Mouse (Mus musculus): ENCODE data around the gene Tenm4. TPM values are rescaled to one million over a fixed set of nuclear protein-coding genes. Genes with fewer than 3 reads are reported as not detected.

Gene Tenm4
- total RNA-seq, 1 experiment: 38.9 TPM

- Histone ChIP-seq H3K4me1 (ENCODE audit: control insufficient read depth in 2 of 2, insufficient read depth in 2 of 2, low read length in 2 of 2, poor library complexity in 1 of 2) (no peaks in the 10 kb centered on the region), H3K9ac (ENCODE audit: insufficient read depth, low read depth, low read length, poor library complexity, severe bottlenecking) (no peak overlapping the region), H3K36me3 (ENCODE audit: control insufficient read depth, insufficient read depth, low read length, poor library complexity, severe bottlenecking) (no peaks in the 10 kb centered on the region), H3K4me3 (ENCODE audit: insufficient read depth in 1 of 2, low read depth in 1 of 2, low read length in 2 of 2, poor library complexity in 1 of 2, severe bottlenecking in 1 of 2) (no peak overlapping the region), H3K9me3 (ENCODE audit: control insufficient read depth, insufficient read depth, low read depth, low read length) (no peaks in the 10 kb centered on the region), H3K27ac (ENCODE audit: insufficient read depth, low read depth, low read length, poor library complexity, severe bottlenecking) (no peak overlapping the region)
- DNase-seq (ENCODE audit: low read depth, low spot score): no peak
- TF ChIP-seq HCFC1 (IDR thresholded peaks at IDR 0.05; ENCODE audit: borderline replicate concordance, insufficient read depth, low read length): no peak
- no peak for TF ChIP-seq ZC3H11A (IDR thresholded peaks at IDR 0.05; ENCODE audit: borderline replicate concordance, low read depth, low read length)
- TF ChIP-seq MAFK (IDR thresholded peaks at IDR 0.05; ENCODE audit: insufficient read depth, low read depth, low read length): no peak
- no peak for TF ChIP-seq ZNF384 (IDR thresholded peaks at IDR 0.05; ENCODE audit: low read depth, low read length)
- no peak for TF ChIP-seq CHD2 (IDR thresholded peaks at IDR 0.05; ENCODE audit: low read depth, low read length)
- in situ Hi-C loops (cut with MboI; ENCODE audit: low sequenced_read_pairs in 2 of 2, unreplicated experiment in 2 of 2): no loop called here
Observed at GRCm38 (mm10) chr7:96605316-96605715, 434.3 kb downstream of the Tenm4 start.

- H3K27ac ChIP-seq (ENCODE audit: insufficient read depth, low read depth, low read length, poor library complexity, severe bottlenecking): no peak overlapping the region
- no peaks in the 10 kb centered on the region for H3K9me3 ChIP-seq (ENCODE audit: control insufficient read depth, insufficient read depth, low read depth, low read length)
- no peaks in the 10 kb centered on the region for H3K4me1 ChIP-seq (ENCODE audit: control insufficient read depth in 2 of 2, insufficient read depth in 2 of 2, low read length in 2 of 2, poor library complexity in 1 of 2)
- no peak overlapping the region for H3K4me3 ChIP-seq (ENCODE audit: insufficient read depth in 1 of 2, low read depth in 1 of 2, low read length in 2 of 2, poor library complexity in 1 of 2, severe bottlenecking in 1 of 2)
- no peak for TF ChIP-seq HCFC1 (IDR thresholded peaks at IDR 0.05; ENCODE audit: borderline replicate concordance, insufficient read depth, low read length)
- in situ Hi-C loops (cut with MboI; ENCODE audit: low sequenced_read_pairs in 2 of 2, unreplicated experiment in 2 of 2): no loop called here
- no peak overlapping the region for H3K9ac ChIP-seq (ENCODE audit: insufficient read depth, low read depth, low read length, poor library complexity, severe bottlenecking)
- no peak for DNase-seq (ENCODE audit: low read depth, low spot score)
- H3K36me3 ChIP-seq (ENCODE audit: control insufficient read depth, insufficient read depth, low read length, poor library complexity, severe bottlenecking): no peaks in the 10 kb centered on the region
Observed at GRCm38 (mm10) chr7:96609854-96610586, 439.0 kb downstream of the Tenm4 start.

- Histone ChIP-seq H3K4me3 (ENCODE audit: insufficient read depth in 1 of 2, low read depth in 1 of 2, low read length in 2 of 2, poor library complexity in 1 of 2, severe bottlenecking in 1 of 2) (no peak overlapping the region), H3K36me3 (ENCODE audit: control insufficient read depth, insufficient read depth, low read length, poor library complexity, severe bottlenecking) (no peaks in the 10 kb centered on the region), H3K27ac (ENCODE audit: insufficient read depth, low read depth, low read length, poor library complexity, severe bottlenecking) (no peak overlapping the region), H3K9ac (ENCODE audit: insufficient read depth, low read depth, low read length, poor library complexity, severe bottlenecking) (no peak overlapping the region), H3K4me1 (ENCODE audit: control insufficient read depth in 2 of 2, insufficient read depth in 2 of 2, low read length in 2 of 2, poor library complexity in 1 of 2) (no peaks in the 10 kb centered on the region), H3K9me3 (ENCODE audit: control insufficient read depth, insufficient read depth, low read depth, low read length) (no peaks in the 10 kb centered on the region)
- in situ Hi-C loops (cut with MboI; ENCODE audit: low sequenced_read_pairs in 2 of 2, unreplicated experiment in 2 of 2): no loop called here
- TF ChIP-seq HCFC1 (IDR thresholded peaks at IDR 0.05; ENCODE audit: borderline replicate concordance, insufficient read depth, low read length) (no peak), ZC3H11A (IDR thresholded peaks at IDR 0.05; ENCODE audit: borderline replicate concordance, low read depth, low read length) (no peak), CHD2 (IDR thresholded peaks at IDR 0.05; ENCODE audit: low read depth, low read length) (no peak), ZNF384 (IDR thresholded peaks at IDR 0.05; ENCODE audit: low read depth, low read length) (no peak), MAFK (IDR thresholded peaks at IDR 0.05; ENCODE audit: insufficient read depth, low read depth, low read length) (no peak)
- DNase-seq (ENCODE audit: low read depth, low spot score): no peak
Observed at GRCm38 (mm10) chr7:96617371-96617770, 446.3 kb downstream of the Tenm4 start.

GRCm38 (mm10) chr7:96619930-96620472 lies 449.0 kb downstream of the Tenm4 start:
- Histone ChIP-seq H3K4me3 (ENCODE audit: insufficient read depth in 1 of 2, low read depth in 1 of 2, low read length in 2 of 2, poor library complexity in 1 of 2, severe bottlenecking in 1 of 2) (no peak overlapping the region), H3K9me3 (ENCODE audit: control insufficient read depth, insufficient read depth, low read depth, low read length) (no peaks in the 10 kb centered on the region), H3K4me1 (ENCODE audit: control insufficient read depth in 2 of 2, insufficient read depth in 2 of 2, low read length in 2 of 2, poor library complexity in 1 of 2) (no peaks in the 10 kb centered on the region), H3K36me3 (ENCODE audit: control insufficient read depth, insufficient read depth, low read length, poor library complexity, severe bottlenecking) (no peaks in the 10 kb centered on the region), H3K27ac (ENCODE audit: insufficient read depth, low read depth, low read length, poor library complexity, severe bottlenecking) (no peak overlapping the region), H3K9ac (ENCODE audit: insufficient read depth, low read depth, low read length, poor library complexity, severe bottlenecking) (no peak overlapping the region)
- in situ Hi-C loops (cut with MboI; ENCODE audit: low sequenced_read_pairs in 2 of 2, unreplicated experiment in 2 of 2): no loop called here
- DNase-seq (ENCODE audit: low read depth, low spot score): no peak
- TF ChIP-seq HCFC1 (IDR thresholded peaks at IDR 0.05; ENCODE audit: borderline replicate concordance, insufficient read depth, low read length) (no peak), ZNF384 (IDR thresholded peaks at IDR 0.05; ENCODE audit: low read depth, low read length) (no peak), ZC3H11A (IDR thresholded peaks at IDR 0.05; ENCODE audit: borderline replicate concordance, low read depth, low read length) (no peak), CHD2 (IDR thresholded peaks at IDR 0.05; ENCODE audit: low read depth, low read length) (no peak), MAFK (IDR thresholded peaks at IDR 0.05; ENCODE audit: insufficient read depth, low read depth, low read length) (no peak)
